Mouse (Mus musculus) CD4-positive, CD25-positive, alpha-beta regulatory T cell, adult 9 weeks (primary cell): Measurements from ENCODE around the gene Tnp2. TPM values are rescaled to one million over a fixed set of nuclear protein-coding genes. Genes with fewer than 3 reads are reported as not detected.

ENCODE experiments used
- polyA plus RNA-seq: library from polyadenylated mRNA; unstranded; fragments of 100-300 nt; shearing (Covaris generic); gene quantifications from one replicate; pipeline ENCODE4 v1.2.1, GENCODE M21; 2017

The Tnp2 gene
- polyA plus RNA-seq = 6.4 TPM

GRCm38 (mm10) chr16:10788271-10788670 lies at the start of gene Tnp2:
Gene Tnp2, minus strand, starts transcription at chr16:10788660.

GRCm38 (mm10) chr16:10834911-10835587 lies 46.6 kb upstream of the Tnp2 start, which contains the start of gene Rmi2:
Gene Rmi2, plus strand, starts transcription at chr16:10835059.

GRCm38 (mm10) chr16:10812865-10813371 lies 24.5 kb upstream of the Tnp2 start, which contains the start of gene Gm11172:
Gene Gm11172, plus strand, starts transcription at chr16:10812915.

GRCm38 (mm10) chr16:10805789-10806527 lies 17.5 kb upstream of the Tnp2 start, which contains the start of gene Prm1:
Gene Prm1, minus strand, starts transcription at chr16:10805839.

GRCm38 (mm10) chr16:10796034-10796433 lies 7.6 kb upstream of the Tnp2 start, which contains the start of gene Prm2:
Gene Prm2, minus strand, starts transcription at chr16:10796134.

GRCm38 (mm10) chr16:10790702-10791101 lies 2.2 kb upstream of the Tnp2 start, which contains the start of gene Prm3:
Gene Prm3, minus strand, starts transcription at chr16:10790914.

GRCm38 (mm10) chr16:10785371-10786231 lies 2.9 kb downstream of the Tnp2 start, which contains the start of gene Socs1:
Gene Socs1, minus strand, starts transcription at chr16:10785536.

Other genes starting within 250 kb of the Tnp2 start
- 4.0 TPM for gene Dexi, start 245.6 kb downstream of the Tnp2 start, polyA plus RNA-seq
- 21.4 TPM for gene Clec16a, start 243.3 kb downstream of the Tnp2 start, polyA plus RNA-seq
- gene Socs1, start 3.1 kb downstream of the Tnp2 start, polyA plus RNA-seq = 8.7 TPM
- not detected for gene Prm3, start 2.3 kb upstream of the Tnp2 start, polyA plus RNA-seq
- 0.46 TPM for gene Prm2, start 7.5 kb upstream of the Tnp2 start, polyA plus RNA-seq
- gene Prm1, start 17.2 kb upstream of the Tnp2 start, polyA plus RNA-seq = 1.0 TPM
- gene Gm11172, start 24.3 kb upstream of the Tnp2 start, polyA plus RNA-seq = not detected
- gene Rmi2, start 46.4 kb upstream of the Tnp2 start, polyA plus RNA-seq = 0.45 TPM